Mouse (Mus musculus): ENCODE measurements at regions not wholly inside any gene's neighbourhood (a gene's known extent, or its start where the extent isn't known, plus 50 kb on each side); places are given as distances from the start of the nearest gene placed in this dataset.

GRCm38 (mm10) chr14:46706462-46706861 lies 53.9 kb upstream of the Cdkn3 start:
- DNase-seq (ENCODE audit: low spot score) = no peak

- DNase-seq (ENCODE audit: low spot score) = peak; percentile 59
Observed at GRCm38 (mm10) chr14:46704316-46704751, 56.0 kb upstream of the Cdkn3 start.

GRCm38 (mm10) chr14:46702669-46703435 lies 57.5 kb upstream of the Cdkn3 start:
- no peak for DNase-seq (ENCODE audit: low spot score)

- DNase-seq (ENCODE audit: low spot score) = no peak
Observed at GRCm38 (mm10) chr14:46692571-46692970, 67.8 kb upstream of the Cdkn3 start.

GRCm38 (mm10) chr14:46692067-46692466 lies 68.3 kb upstream of the Cdkn3 start:
- DNase-seq (ENCODE audit: low spot score) = no peak

GRCm38 (mm10) chr14:46682728-46683127 lies 77.6 kb upstream of the Cdkn3 start:
- DNase-seq (ENCODE audit: low spot score) = no peak

- DNase-seq (ENCODE audit: low spot score) = no peak
Observed at GRCm38 (mm10) chr14:46678935-46679334, 81.4 kb upstream of the Cdkn3 start.

GRCm38 (mm10) chr14:46671482-46672225 lies 88.7 kb upstream of the Cdkn3 start:
- no peak for DNase-seq (ENCODE audit: low spot score)

- DNase-seq (ENCODE audit: low spot score) = no peak
Observed at GRCm38 (mm10) chr14:46671062-46671461, 89.3 kb upstream of the Cdkn3 start.

GRCm38 (mm10) chr14:46670221-46671046 lies 89.9 kb upstream of the Cdkn3 start:
- no peak for DNase-seq (ENCODE audit: low spot score)

- DNase-seq (ENCODE audit: low spot score) = no peak
Observed at GRCm38 (mm10) chr14:46668275-46668674, 92.1 kb upstream of the Cdkn3 start.

GRCm38 (mm10) chr14:46664305-46664704 lies 96.0 kb upstream of the Cdkn3 start:
- no peak for DNase-seq (ENCODE audit: low spot score)

- no peak for DNase-seq (ENCODE audit: low spot score)
Observed at GRCm38 (mm10) chr14:46663529-46663928, 96.8 kb upstream of the Cdkn3 start.

GRCm38 (mm10) chr14:46661792-46662545 lies 98.4 kb upstream of the Cdkn3 start:
- no peak for DNase-seq (ENCODE audit: low spot score)

GRCm38 (mm10) chr14:46661118-46661791 lies 99.1 kb upstream of the Cdkn3 start:
- DNase-seq (ENCODE audit: low spot score) = no peak

- no peak for DNase-seq (ENCODE audit: low spot score)
Observed at GRCm38 (mm10) chr14:46659365-46659764, 101.0 kb upstream of the Cdkn3 start.

- DNase-seq (ENCODE audit: low spot score) = no peak
Observed at GRCm38 (mm10) chr14:46656249-46656648, 104.1 kb upstream of the Cdkn3 start.

- no peak for DNase-seq (ENCODE audit: low spot score)
Observed at GRCm38 (mm10) chr14:46647319-46647974, 112.9 kb upstream of the Cdkn3 start.

- DNase-seq (ENCODE audit: low spot score) = no peak
Observed at GRCm38 (mm10) chr14:46646673-46647318, 113.5 kb upstream of the Cdkn3 start.
